Mouse (Mus musculus) forebrain, embryonic 15.5 days (tissue): ENCODE measurements around the gene Kirrel3. TPM values are rescaled to one million over a fixed set of nuclear protein-coding genes. Genes with fewer than 3 reads are reported as not detected.

Experiments used
- ATAC-seq: fragments of 200-750 bp; cut with Nextera tagmentation; replicated peaks from 2 replicates; pipeline ENCODE4 v1.8.0; 2017; ENCODE audit warnings: mild to moderate bottlenecking, moderate TSS enrichment, moderate library complexity
- H3K27ac ChIP-seq: fragments of 300-500 bp; sonication (generic); replicated peaks from 2 replicates; pipeline ENCODE4 v1.5.1; 2015; ENCODE audit warnings: mild to moderate bottlenecking, inconsistent platforms
- H3K27me3 ChIP-seq: fragments of 300-500 bp; sonication (generic); 2 replicates; pipeline ENCODE4 v1.6.1; 2015; ENCODE audit warnings: inconsistent platforms
- H3K36me3 ChIP-seq: fragments of 300-500 bp; sonication (generic); 2 replicates; pipeline ENCODE4 v1.6.1; 2015; ENCODE audit warnings: mild to moderate bottlenecking, inconsistent platforms
- H3K4me1 ChIP-seq: fragments of 300-500 bp; sonication (generic); 2 replicates; pipeline ENCODE4 v1.6.1; 2015; ENCODE audit warnings: inconsistent platforms
- H3K4me2 ChIP-seq: fragments of 300-500 bp; sonication (generic); replicated peaks from 2 replicates; pipeline ENCODE4 v1.6.1; 2015; ENCODE audit warnings: mild to moderate bottlenecking, inconsistent platforms
- H3K4me3 ChIP-seq: fragments of 300-500 bp; sonication (generic); 2 replicates; pipeline ENCODE4 v1.5.1; 2015; ENCODE audit warnings: mild to moderate bottlenecking, inconsistent platforms
- H3K9ac ChIP-seq: fragments of 300-500 bp; sonication (generic); replicated peaks from 2 replicates; pipeline ENCODE4 v1.6.1; 2015; ENCODE audit warnings: mild to moderate bottlenecking, inconsistent platforms
- H3K9me3 ChIP-seq: fragments of 300-500 bp; sonication (generic); 2 replicates; pipeline ENCODE4 v1.6.1; 2016; ENCODE audit warnings: inconsistent platforms
- WGBS: fragments of 180-500 bp; shearing (Covaris S2); methylation state at CpG from one replicate; pipeline ENCODE4 v1.1.7; 2015; ENCODE audit warnings: mixed read lengths; 5-methylcytosine and 5-hydroxymethylcytosine counted together
- polyA plus RNA-seq: library from polyadenylated mRNA; unstranded; fragments of >200 nt; fragmentation: Nextera tagmentation; extraction: Ambion mirVana; gene quantifications from 2 replicates; pipeline ENCODE4 v1.2.1, GENCODE M21; 2015

The Kirrel3 gene
- polyA plus RNA-seq, 1 experiment from 2014 or later, result 48.1 TPM

- Histone ChIP-seq H3K27me3 (peaks cover 14% of the 10 kb centered on the region), H3K4me1 (peaks cover 33% of the 10 kb centered on the region), H3K4me2 (no peak overlapping the region), H3K36me3 (no peaks in the 10 kb centered on the region), H3K27ac (0 out of 2 replicates have a peak overlapping the region, but pooled peaks have one; percentile 19), H3K9ac (no peak overlapping the region), H3K9me3 (no peaks in the 10 kb centered on the region), H3K4me3 (no peak overlapping the region)
- ATAC-seq, result peak; percentile 58
- 0% methylated on average over 1 of the region's 1 CpGs for WGBS
These were observed 226.3 kb downstream of the Kirrel3 start for GRCm38 (mm10) chr9:34711996-34712395.

GRCm38 (mm10) chr9:34712996-34713395, 227.3 kb downstream of the Kirrel3 start:
- ATAC-seq, result no peak
- peak overlapping the region; percentile 39 for H3K27ac ChIP-seq
- no peaks in the 10 kb centered on the region for H3K36me3 ChIP-seq
- 49% methylated on average over 4 of the region's 4 CpGs for WGBS
- H3K4me3 ChIP-seq, result no peak overlapping the region
- H3K27me3 ChIP-seq, result peaks cover 14% of the 10 kb centered on the region
- H3K9ac ChIP-seq, result no peak overlapping the region
- H3K4me1 ChIP-seq, result peaks cover 33% of the 10 kb centered on the region
- H3K4me2 ChIP-seq, result no peak overlapping the region
- no peaks in the 10 kb centered on the region for H3K9me3 ChIP-seq

- Histone ChIP-seq H3K4me1 (peaks cover 33% of the 10 kb centered on the region), H3K4me3 (no peak overlapping the region), H3K27me3 (peaks cover 14% of the 10 kb centered on the region), H3K27ac (peak overlapping the region; percentile 39), H3K4me2 (no peak overlapping the region), H3K9me3 (no peaks in the 10 kb centered on the region), H3K36me3 (no peaks in the 10 kb centered on the region), H3K9ac (no peak overlapping the region)
- ATAC-seq, result peak; percentile 55
- WGBS, result 71% methylated on average over 4 of the region's 4 CpGs
These were observed 227.8 kb downstream of the Kirrel3 start for GRCm38 (mm10) chr9:34713462-34713926.

GRCm38 (mm10) chr9:34714996-34715619, 229.4 kb downstream of the Kirrel3 start:
- no peak for ATAC-seq
- no peak overlapping the region for H3K9ac ChIP-seq
- H3K36me3 ChIP-seq, result no peaks in the 10 kb centered on the region
- H3K4me3 ChIP-seq, result no peak overlapping the region
- H3K9me3 ChIP-seq, result no peaks in the 10 kb centered on the region
- H3K4me1 ChIP-seq, result peaks cover 33% of the 10 kb centered on the region
- H3K4me2 ChIP-seq, result no peak overlapping the region
- peaks cover 14% of the 10 kb centered on the region for H3K27me3 ChIP-seq
- 53% methylated on average over 3 of the region's 3 CpGs for WGBS
- H3K27ac ChIP-seq, result no peak overlapping the region

- 90% methylated on average over 2 of the region's 2 CpGs for WGBS
- no peak overlapping the region for H3K27ac ChIP-seq
- ATAC-seq, result no peak
These were observed 230.8 kb downstream of the Kirrel3 start for GRCm38 (mm10) chr9:34716476-34716875.

GRCm38 (mm10) chr9:34721478-34722197, 235.9 kb downstream of the Kirrel3 start:
- Histone ChIP-seq H3K27ac (no peak overlapping the region), H3K4me3 (no peak overlapping the region), H3K4me1 (no peaks in the 10 kb centered on the region), H3K4me2 (no peak overlapping the region), H3K27me3 (no peaks in the 10 kb centered on the region), H3K9me3 (no peaks in the 10 kb centered on the region), H3K9ac (no peak overlapping the region), H3K36me3 (no peaks in the 10 kb centered on the region)
- WGBS, result 54% methylated on average over 6 of the region's 6 CpGs
- ATAC-seq, result no peak

More at GRCm38 (mm10) chr9:34716476-34716875, 230.8 kb downstream of the Kirrel3 start:
- Histone ChIP-seq H3K27me3 (peaks cover 14% of the 10 kb centered on the region), H3K36me3 (no peaks in the 10 kb centered on the region), H3K9ac (no peak overlapping the region), H3K4me3 (no peak overlapping the region), H3K4me2 (no peak overlapping the region), H3K4me1 (peaks cover 30% of the 10 kb centered on the region), H3K9me3 (no peaks in the 10 kb centered on the region)

GRCm38 (mm10) chr9:34722198-34722550, 236.5 kb downstream of the Kirrel3 start:
- H3K36me3 ChIP-seq, result no peaks in the 10 kb centered on the region
- no peak overlapping the region for H3K27ac ChIP-seq
- no peaks in the 10 kb centered on the region for H3K27me3 ChIP-seq
- H3K4me1 ChIP-seq, result no peaks in the 10 kb centered on the region
- no peak overlapping the region for H3K9ac ChIP-seq
- 31% methylated on average over 5 of the region's 5 CpGs for WGBS
- no peaks in the 10 kb centered on the region for H3K9me3 ChIP-seq
- no peak overlapping the region for H3K4me2 ChIP-seq
- no peak overlapping the region for H3K4me3 ChIP-seq
- ATAC-seq, result no peak

GRCm38 (mm10) chr9:34732507-34732906, 246.8 kb downstream of the Kirrel3 start:
- ATAC-seq, result peak; percentile 60; the same call in 1 of the 2 replicates
- no peak overlapping the region for H3K4me3 ChIP-seq
- no peak overlapping the region for H3K27ac ChIP-seq
- no peaks in the 10 kb centered on the region for H3K36me3 ChIP-seq
- WGBS, result 37% methylated on average over 6 of the region's 6 CpGs
- no peak overlapping the region for H3K4me2 ChIP-seq
- no peak overlapping the region for H3K9ac ChIP-seq
- H3K27me3 ChIP-seq, result no peaks in the 10 kb centered on the region
- H3K9me3 ChIP-seq, result no peaks in the 10 kb centered on the region
- H3K4me1 ChIP-seq, result peaks cover 13% of the 10 kb centered on the region

- Histone ChIP-seq H3K27ac (no peak overlapping the region), H3K36me3 (no peaks in the 10 kb centered on the region), H3K27me3 (no peaks in the 10 kb centered on the region), H3K4me2 (no peak overlapping the region), H3K4me3 (no peak overlapping the region), H3K9ac (no peak overlapping the region), H3K9me3 (no peaks in the 10 kb centered on the region), H3K4me1 (peaks cover 13% of the 10 kb centered on the region)
- 67% methylated on average over 6 of the region's 6 CpGs for WGBS
- no peak for ATAC-seq
These were observed 247.9 kb downstream of the Kirrel3 start for GRCm38 (mm10) chr9:34733579-34733978.

GRCm38 (mm10) chr9:34734991-34735390, 249.3 kb downstream of the Kirrel3 start:
- no peak for ATAC-seq
- WGBS, result 92% methylated on average over 4 of the region's 4 CpGs

GRCm38 (mm10) chr9:34739431-34739830, 253.7 kb downstream of the Kirrel3 start:
- Histone ChIP-seq H3K36me3 (no peaks in the 10 kb centered on the region), H3K9ac (no peak overlapping the region), H3K27me3 (no peaks in the 10 kb centered on the region), H3K4me1 (peaks cover 7% of the 10 kb centered on the region), H3K4me3 (no peak overlapping the region), H3K4me2 (no peak overlapping the region), H3K27ac (no peak overlapping the region), H3K9me3 (no peaks in the 10 kb centered on the region)
- ATAC-seq, result no peak
- WGBS, result 21% methylated on average over 5 of the region's 5 CpGs

More at GRCm38 (mm10) chr9:34734991-34735390, 249.3 kb downstream of the Kirrel3 start:
- no peak overlapping the region for H3K9ac ChIP-seq
- no peaks in the 10 kb centered on the region for H3K27me3 ChIP-seq
- H3K4me2 ChIP-seq, result no peak overlapping the region
- H3K4me3 ChIP-seq, result no peak overlapping the region
- peaks cover 20% of the 10 kb centered on the region for H3K4me1 ChIP-seq
- H3K9me3 ChIP-seq, result no peaks in the 10 kb centered on the region
- no peaks in the 10 kb centered on the region for H3K36me3 ChIP-seq
- no peak overlapping the region for H3K27ac ChIP-seq

GRCm38 (mm10) chr9:34740814-34741213, 255.1 kb downstream of the Kirrel3 start:
- Histone ChIP-seq H3K9me3 (no peaks in the 10 kb centered on the region), H3K4me1 (peaks cover 7% of the 10 kb centered on the region), H3K4me2 (no peak overlapping the region), H3K27me3 (no peaks in the 10 kb centered on the region), H3K36me3 (no peaks in the 10 kb centered on the region), H3K9ac (no peak overlapping the region), H3K4me3 (no peak overlapping the region), H3K27ac (no peak overlapping the region)
- ATAC-seq, result no peak
- 70% methylated on average over 3 of the region's 3 CpGs for WGBS
